Mouse (Mus musculus) heart, adult 8-10 months (tissue): Measurements from ENCODE around the gene Jtb. TPM values are rescaled to one million over a fixed set of nuclear protein-coding genes. Genes with fewer than 3 reads are reported as not detected.

Experiments used
- microRNA-seq: library from miRNA; unstranded; fragments of <30 nt; microRNA quantifications from one replicate; pipeline ENCODE4 v1.2.0, GENCODE M21; 2022
- total RNA-seq, 4 experiments: library from RNA; stranded (reverse); gene quantifications; 2 replicates each; pipeline ENCODE4 v1.2.4; 2022

The Jtb gene
- total RNA-seq, 4 experiments from 2014 or later = 40.2 to 51.1 (median 42.2) TPM

Small RNA genes within 50 kb of the gene (microRNA-seq; reads per million reads assigned to microRNA genes)
- gene Mir7012 = 1.1 reads per million

Other genes with a start within 250 kb of the Jtb start
- 10 to 100 TPM; 38.8 to 56.6 (median 46.9) TPM for gene Hax1, start 232.8 kb upstream of the Jtb start, total RNA-seq
- 100 to 1,000 TPM in 1 of 4 experiments, 10 to 100 TPM in 3; 91.0 to 102 (median 93.9) TPM for gene 4933434E20Rik, start 180.0 kb upstream of the Jtb start, total RNA-seq
- 100 to 1,000 TPM; 105 to 133 (median 121) TPM for gene Ubap2l, start 179.0 kb upstream of the Jtb start, total RNA-seq
- gene Tpm3, start 158.9 kb upstream of the Jtb start, total RNA-seq = 10 to 100 TPM; 34.1 to 43.4 (median 38.2) TPM
- under 1 TPM; 0.06 to 0.16 (median 0.10) TPM for gene Nup210l, start 127.5 kb upstream of the Jtb start, total RNA-seq
- gene Rps27, start 17.9 kb upstream of the Jtb start, total RNA-seq = 1,000 to 10,000 TPM; 1,126 to 1,409 (median 1,219) TPM
- gene Rab13, start 17.9 kb upstream of the Jtb start, total RNA-seq = 1 to 10 TPM; 3.1 to 5.6 (median 4.4) TPM
- gene Creb3l4, start 11.9 kb downstream of the Jtb start, total RNA-seq = under 1 TPM in 2 of 4 experiments, not detected in 2; 0.38 to 0.81 TPM
- 10 to 100 TPM; 65.1 to 79.2 (median 75.5) TPM for gene Slc39a1, start 16.6 kb downstream of the Jtb start, total RNA-seq
- gene Crtc2, start 22.6 kb downstream of the Jtb start, total RNA-seq = 10 to 100 TPM; 16.0 to 18.5 (median 16.4) TPM
- 10 to 100 TPM; 38.0 to 39.3 (median 38.7) TPM for gene Dennd4b, start 33.6 kb downstream of the Jtb start, total RNA-seq
- gene Gatad2b, start 61.6 kb downstream of the Jtb start, total RNA-seq = 10 to 100 TPM; 41.4 to 51.4 (median 46.0) TPM
- under 1 TPM; 0.57 to 0.76 (median 0.67) TPM for gene Slc27a3, start 158.3 kb downstream of the Jtb start, total RNA-seq
- 10 to 100 TPM; 22.9 to 28.1 (median 24.4) TPM for gene Ints3, start 202.0 kb downstream of the Jtb start, total RNA-seq
- gene Npr1, start 234.3 kb downstream of the Jtb start, total RNA-seq = 10 to 100 TPM; 15.1 to 17.3 (median 16.7) TPM
- gene Ilf2, start 244.5 kb downstream of the Jtb start, total RNA-seq = 10 to 100 TPM; 27.6 to 30.5 (median 28.8) TPM